Mouse (Mus musculus) right cerebral cortex, postnatal 36 days (tissue): ENCODE results near the gene Efcab11.
"Not testable (repeated sequence)": the region's sequence is repeated elsewhere in the genome, so short reads cannot be mapped to it uniquely, and the experiment has no call there.

Experiments
- DNase-seq, 2 experiments: peaks; one replicate each; pipeline ENCODE4 v3.0.0; 2022; ENCODE audit warnings: low spot score in 2 of 2, mixed read lengths in 1 of 2

Gene Efcab11

DNA sequence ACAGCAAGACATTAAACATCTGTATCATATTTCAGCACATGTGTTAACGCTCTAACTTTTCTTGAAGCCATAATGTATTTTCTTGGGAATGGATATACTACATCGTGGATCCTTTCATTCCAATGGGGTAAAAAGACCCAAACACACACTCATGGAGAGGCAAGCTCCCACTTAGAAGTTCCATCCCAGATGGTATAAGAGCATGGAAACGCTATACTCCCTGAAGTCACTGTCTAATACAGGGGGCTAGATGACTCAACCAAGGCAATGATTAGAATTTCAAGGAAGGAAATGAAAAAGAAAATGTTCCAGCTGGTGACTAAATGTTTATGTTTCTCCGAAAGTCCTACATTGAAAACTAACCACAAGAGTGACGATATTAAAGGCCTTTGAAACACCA lies 76.3 kb downstream of the Efcab11 start:
- no peak for DNase-seq

DNA sequence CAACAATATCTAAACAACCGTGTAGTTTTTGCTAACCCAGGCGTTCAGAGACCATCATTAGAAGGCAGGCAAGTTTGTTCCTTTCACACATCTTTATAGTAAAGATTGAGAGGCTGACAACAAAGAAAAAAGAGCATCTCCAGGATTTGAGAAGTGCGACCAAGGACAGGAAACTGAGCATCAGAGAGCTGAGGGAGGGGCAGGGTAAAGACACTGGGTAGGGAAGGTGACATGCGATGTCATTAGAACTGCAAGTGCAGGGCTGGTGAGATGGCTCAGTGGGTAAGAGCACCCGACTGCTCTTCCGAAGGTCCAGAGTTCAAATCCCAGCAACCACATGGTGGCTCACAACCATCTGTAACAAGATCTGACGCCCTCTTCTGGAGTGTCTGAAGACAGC lies 77.5 kb downstream of the Efcab11 start:
- not testable (repeated sequence) for DNase-seq

DNA sequence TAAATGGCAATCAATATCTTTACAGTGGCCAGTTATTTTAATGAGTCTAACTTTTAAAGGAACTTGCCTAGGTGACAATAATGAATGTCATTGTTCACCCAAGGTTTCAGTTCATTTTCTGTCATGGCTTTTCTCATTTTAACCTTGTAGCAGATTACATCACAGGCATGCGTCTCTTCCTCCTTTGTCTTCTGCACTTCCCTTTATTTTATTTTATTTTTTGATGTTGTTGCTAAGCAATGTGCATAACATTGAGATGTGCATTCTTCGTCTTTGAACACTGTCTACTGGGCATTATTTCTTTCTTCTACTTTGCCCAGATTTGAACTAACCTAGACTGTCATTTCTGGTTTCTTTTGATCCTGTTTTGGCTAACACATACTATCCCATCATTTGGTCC lies 88.3 kb downstream of the Efcab11 start:
- no peak for DNase-seq

DNA sequence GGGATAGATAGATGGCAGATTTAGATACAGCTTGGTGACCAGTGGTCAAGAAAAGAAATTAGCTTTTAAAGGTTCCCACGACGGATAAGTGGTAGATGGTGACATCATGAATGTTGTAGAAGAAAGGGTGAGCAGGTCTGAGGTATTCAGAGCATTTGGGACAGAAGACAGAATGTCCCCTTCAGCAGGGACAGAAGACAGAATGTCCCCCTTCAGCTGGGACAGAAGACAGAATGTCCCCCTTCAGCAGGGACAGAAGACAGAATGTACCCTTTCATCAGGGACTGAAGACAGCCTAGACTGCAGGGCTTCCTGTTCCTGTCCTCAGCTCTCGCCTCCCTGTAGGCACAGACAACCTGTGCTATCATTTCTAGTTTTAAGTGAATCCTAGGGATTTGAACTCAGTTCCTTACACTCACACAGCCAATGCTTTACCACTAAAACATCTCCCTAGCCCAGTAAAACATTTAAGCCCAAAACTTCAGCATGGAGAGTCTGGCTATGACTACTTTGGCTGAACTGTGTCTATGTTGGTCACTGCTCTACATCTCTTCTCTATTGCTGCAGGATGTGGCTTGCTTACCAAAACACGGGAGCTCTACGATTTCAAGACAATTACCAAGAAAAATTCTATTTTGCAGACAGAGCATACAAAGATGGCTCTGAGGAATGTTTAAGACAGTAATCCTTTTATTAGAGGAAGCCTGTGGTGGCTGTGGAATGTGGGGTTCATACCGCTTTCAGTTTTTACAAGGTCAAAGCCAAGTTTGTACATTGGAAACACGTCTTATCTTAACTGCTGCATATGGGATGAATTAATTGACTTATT lies 89.2 kb downstream of the Efcab11 start:
- no peak for DNase-seq

DNA sequence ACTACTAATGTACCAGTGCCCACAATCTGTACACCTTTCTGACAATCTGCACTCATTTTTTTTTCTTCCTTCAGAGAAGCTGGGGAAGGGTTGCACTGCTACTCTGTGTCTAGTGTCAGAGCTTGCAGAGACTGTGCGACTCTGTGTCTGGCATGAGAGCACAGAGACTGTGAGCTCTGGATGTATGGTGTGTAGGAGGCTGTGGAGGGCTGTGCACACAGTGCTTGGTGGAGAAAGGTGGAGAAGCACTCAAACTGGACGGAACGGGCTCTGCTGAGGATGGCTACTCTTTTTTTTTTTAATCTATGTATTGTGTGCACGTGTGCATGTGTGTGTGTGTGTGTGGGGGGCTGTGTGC lies 90.1 kb downstream of the Efcab11 start:
- no peak for DNase-seq

DNA sequence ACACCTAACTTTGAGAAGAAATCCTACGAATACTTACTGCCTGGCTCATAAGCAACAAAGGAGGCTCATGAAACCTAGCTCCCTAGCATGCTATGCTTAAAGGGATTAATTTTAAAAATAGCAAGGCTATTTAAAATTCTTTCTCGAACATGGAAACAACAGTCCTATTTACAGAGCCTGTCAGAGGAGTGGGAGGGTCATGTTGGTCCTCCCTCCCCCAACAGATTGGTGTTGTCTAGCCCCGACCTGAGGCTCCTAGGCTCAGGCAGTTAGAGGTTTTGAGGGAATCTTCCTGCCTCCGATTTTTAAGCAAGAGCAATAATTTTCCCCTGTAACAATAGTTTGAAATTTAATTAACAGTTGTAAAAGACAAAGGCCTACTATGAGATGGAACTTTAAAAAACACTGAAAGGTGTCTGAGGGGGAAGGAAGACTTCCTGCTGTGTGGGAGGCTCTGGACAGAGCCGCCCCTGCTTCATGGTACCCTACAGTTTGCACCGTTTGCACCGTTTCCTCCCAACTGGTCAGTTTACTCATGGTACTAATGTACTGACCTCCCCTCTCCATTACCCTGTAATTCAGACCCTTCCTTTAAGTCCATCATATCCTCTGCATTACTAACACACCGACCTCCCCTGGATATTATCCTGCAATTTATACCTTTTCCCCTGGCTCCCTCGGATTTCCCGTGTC lies 90.6 kb downstream of the Efcab11 start:
- no peak for DNase-seq

DNA sequence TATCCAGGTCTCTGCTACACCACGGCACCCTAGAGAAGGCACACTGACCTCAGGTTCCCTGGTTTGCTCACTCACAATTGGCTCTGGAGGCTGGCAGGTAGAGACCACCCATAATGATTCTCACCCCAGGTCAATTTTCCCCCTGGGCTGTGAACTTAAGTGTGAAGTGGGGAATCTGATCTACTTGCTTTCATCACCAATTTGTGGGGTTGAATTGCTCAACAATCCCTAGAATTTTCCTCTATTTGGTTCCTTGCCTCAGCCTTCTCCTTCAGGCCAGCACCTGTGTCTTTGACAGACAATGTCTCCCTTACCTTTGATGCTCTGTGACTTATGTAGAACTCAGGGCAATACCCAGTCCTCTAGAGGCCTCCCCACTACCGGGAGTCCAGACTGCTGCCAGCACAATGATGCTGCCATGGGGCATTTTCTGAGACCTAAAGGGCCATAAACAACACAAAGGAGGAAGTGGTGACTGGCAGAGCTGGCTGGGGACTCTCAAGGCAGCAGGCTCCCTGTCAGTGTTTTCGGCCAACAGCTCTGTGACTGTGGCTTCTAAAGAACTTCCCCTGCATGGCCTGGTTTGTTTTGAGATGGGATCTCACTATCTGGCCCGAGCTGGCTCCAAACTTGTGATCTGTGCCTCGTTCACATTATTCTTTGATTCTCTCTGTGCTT lies 94.8 kb downstream of the Efcab11 start:
- no peak for DNase-seq

DNA sequence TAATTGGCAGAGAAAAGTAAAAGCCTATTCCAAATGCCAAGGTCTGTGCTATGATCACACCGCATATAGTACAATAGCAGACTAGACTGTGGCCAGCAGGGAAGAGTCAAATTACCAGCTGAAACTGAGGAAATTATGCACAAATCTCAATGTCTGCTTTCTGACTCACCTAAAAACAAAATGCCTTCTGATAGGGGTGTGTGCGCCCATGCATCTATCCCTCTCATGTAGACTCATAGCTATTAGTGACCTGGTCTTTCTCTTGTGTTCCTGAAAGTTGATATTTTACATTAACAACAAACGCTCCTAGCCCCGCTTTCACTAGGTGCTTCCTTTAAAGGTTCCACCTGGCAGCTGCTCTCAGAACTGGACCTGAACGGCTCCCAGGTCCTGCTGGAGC lies 102.5 kb downstream of the Efcab11 start:
- DNase-seq: no peak

DNA sequence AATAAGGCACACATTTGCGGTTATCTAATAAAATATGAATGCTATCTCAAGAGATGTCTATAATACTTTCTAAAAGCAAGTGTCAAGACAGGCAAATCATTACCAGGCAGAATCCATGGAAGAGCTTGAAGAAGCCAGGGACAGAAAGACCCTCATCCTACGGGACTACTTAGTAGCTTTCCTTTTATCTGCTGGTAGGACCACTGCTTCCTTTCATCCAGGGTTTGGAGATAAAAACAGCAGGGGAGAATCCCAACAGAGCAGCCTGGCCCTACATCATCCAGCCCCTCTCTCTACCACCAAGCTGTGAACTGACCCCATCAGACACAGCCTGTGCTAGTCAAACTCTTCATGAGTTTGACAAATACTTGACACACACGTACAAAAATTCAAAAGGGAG lies 103.8 kb downstream of the Efcab11 start:
- DNase-seq: no peak

DNA sequence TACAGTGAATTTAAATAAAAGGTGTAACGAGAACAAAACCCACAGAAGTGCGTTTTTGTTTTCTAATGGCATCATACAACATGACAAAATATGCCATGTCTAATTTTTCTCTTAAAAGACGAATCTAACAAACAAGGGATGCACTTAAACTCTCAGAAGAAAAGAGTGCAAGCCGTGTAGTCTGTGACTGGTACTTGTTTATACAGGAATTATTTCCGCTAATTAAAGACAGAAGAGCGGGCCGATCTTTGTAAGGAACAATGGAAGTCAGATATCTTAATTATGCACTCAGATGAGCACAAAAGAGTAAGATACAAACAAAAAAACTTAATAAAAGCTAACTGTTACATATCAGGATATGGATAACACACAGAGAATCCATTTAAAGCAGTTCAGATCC lies 104.3 kb downstream of the Efcab11 start:
- no peak for DNase-seq

DNA sequence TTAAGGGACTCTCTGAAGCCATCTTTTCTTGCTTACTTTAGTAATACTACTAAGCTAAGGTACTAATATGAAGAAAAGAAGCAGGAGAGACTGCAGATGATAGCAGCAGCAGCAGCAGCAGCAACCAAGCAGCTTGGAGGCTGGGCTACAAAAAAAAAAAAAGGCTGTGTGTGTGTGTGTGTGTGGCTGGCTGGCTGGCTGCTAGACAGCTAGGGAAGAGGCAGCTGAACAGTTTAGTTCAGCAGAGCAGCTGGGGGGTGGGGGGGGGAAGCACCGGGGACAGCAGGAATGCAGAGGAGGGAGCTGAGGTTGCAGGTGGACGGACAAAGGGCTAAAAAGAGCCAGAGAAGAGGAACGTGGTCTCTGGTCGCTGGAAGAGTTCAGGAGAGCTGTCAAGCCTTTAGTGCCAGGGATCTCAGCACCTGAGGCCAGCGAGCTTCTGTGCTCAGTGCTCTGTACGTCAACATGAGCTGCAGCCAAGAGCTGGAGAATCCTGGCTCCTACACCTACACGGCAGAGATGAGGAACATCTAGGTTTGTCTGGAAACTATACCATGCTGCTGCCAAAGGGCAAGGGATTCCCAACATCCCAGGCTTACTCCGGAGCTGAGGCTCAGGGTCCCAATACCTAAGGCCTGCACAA lies 107.6 kb downstream of the Efcab11 start:
- no peak for DNase-seq

DNA sequence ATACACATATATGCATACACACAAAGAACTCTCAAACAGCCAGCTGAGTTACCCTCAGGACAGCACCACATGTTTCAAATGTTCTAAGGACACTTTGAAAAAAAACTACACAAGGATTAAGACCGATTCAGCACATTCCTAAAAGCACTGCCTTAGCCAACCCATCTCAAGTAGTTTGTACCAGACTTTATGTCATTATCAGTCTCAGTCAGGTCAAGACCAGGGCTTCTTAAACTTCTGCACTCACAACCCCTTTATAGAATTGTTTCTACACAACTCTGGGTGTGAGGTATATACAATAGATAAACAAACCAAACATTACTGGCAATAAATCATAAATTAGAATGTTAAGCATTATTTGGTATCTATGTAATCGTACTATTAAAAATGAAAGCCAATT lies 109.4 kb downstream of the Efcab11 start:
- no peak for DNase-seq

DNA sequence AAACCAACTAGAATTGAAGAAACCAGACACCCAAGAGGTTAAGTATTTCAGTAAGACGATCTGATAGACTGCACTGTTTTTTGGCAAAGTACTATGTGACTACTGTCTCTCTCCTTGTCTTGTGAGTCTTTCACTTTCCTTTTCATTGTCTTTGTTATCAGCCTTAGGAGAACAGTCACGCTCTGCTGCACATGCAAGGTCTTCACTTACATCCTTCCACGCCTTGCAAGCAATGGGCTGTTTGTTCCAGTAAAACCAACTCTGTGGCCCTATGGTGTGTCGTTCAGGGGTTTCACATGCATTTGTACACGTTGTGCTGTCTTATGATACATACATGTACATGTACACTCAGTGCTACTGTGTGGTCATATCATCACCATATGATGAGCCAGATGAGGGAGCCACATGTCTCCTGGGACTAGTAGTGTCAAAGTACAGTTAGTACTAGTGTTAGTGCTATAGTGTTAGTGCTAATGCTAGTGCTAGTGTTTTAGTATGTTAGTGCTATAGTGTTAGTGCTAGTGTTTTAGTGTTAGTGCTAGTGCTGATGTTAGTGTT lies 110.5 kb downstream of the Efcab11 start:
- no peak for DNase-seq

DNA sequence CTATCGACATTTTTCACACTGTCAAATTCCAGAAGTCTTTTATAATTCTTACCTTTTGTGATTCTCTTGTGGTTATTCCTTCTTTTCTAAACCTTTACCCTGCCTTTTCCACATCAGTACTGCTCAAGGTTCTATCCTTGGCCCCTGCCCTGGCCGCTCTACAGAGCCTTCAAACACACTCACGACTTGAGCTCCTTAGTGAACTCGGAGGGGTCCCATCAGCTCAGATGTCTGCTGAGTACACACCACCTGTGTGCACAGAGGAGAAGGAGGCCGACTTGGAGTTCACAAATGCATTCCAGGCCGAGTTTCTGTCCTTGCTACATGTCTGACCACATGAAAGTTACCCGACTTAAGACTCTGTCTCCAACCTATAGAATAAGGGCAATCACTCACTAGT lies 113.2 kb downstream of the Efcab11 start:
- no peak for DNase-seq

DNA sequence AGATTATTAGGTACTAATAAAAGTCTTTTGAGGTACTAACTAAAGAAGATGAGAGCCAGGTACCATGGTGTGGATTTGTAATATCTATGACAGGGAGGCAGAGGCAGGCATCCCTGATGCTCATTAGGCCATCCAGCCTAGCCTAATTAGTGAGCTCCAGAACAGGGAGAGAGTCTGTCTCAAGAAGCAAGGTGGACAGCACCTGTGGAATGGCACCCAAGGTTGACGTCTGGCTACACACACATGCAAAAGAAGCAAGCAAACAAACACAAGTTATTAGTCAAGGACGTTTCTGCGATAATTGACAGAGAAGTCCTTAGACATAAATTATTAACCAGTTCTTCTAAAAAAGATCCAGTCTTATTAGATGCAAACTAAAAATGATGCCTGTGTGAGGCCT lies 114.6 kb downstream of the Efcab11 start:
- DNase-seq: no peak

DNA sequence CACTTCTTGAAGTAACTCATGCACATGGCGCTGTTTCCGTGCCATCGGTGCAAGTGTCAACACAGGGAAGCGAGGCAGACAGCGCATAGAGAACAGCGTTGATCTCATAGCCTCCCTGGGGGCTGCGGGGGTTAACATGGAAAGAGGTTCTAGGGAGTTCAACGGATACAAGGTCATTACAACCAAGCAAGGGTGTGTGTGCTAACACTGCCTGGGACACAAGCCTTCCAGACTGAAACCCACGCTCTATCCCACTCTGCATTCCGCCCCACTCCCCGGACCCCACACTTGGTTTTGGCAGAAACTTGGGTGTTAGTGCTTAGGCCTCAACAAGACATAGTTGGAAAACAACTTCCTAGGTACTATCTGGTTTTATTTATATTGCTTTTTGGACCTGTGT lies 116.5 kb downstream of the Efcab11 start:
- DNase-seq: no peak

DNA sequence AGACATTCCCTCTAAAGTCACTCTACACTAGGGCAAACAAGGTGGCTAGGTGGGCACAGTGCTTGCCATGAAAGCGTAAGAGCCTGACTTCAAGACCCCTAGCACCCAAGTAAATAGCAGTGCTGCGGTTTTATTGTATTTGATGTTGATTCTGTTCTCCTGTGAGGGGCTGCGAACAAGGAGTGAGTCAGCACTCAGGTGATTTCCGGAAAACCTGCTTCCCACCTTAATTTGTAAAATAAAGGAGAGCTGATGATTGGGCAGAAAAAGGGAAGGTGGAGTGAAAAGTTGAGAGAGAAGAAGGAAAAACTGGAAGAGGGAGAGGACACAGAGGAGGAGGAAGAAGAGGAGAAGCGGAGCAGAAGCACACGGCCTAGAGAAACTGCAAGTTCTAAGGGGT lies 118.3 kb downstream of the Efcab11 start:
- DNase-seq: no peak

DNA sequence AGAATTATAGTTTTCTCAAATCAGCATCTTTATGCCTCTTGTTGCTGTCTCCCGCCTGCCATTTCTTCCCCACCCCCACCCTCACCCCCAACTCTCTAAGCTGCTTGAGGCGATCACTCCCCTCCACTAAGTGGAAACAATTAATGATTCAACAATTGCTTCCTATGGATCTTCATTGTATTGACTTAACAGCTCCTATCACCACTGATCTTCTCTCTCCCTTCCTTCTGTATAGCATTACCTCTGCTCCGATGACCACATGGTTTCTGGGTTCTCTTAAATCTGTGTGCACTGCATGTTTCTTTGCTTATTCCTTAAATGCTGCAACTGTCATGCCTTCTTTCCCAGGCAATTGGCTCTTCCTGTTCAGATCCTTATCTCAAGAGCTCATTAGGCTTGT lies 120.2 kb downstream of the Efcab11 start:
- DNase-seq: no peak

DNA sequence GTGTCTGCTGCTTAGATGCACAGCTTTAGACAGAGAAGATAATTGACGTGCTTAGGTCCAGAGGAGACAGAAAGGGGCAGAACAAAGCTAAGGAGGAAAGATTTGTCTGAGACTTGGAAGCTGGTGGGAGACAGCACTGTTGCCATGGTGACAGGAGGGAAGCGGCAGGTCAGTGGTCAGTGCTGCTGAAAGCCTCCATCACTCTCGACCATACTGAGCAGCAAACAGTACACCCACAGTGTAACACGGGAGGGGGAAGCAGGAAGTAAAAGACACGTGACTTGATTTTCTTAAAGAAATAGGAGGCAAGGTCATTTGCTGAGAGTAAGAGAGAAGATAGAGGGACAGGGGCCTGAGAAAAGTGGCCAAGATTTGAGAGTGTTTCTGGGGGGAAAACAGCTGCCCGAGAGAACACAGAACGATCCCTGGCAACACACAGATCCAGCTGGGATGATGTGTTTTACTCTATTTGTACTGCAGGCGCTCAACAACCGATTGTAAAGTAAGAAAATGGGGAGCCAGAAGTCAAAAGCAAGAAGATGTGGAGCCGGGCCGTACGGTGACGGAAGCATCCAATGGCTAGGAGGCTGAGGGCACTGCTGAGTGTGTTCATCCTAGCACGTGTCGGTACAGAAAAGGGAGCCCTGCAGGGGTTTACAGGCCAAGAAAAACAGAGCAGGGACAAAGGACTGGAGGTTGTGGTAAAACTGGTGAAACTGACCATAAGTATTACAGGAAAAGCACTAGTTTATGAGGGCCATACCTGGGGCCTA lies 126.3 kb downstream of the Efcab11 start:
- DNase-seq: no peak

DNA sequence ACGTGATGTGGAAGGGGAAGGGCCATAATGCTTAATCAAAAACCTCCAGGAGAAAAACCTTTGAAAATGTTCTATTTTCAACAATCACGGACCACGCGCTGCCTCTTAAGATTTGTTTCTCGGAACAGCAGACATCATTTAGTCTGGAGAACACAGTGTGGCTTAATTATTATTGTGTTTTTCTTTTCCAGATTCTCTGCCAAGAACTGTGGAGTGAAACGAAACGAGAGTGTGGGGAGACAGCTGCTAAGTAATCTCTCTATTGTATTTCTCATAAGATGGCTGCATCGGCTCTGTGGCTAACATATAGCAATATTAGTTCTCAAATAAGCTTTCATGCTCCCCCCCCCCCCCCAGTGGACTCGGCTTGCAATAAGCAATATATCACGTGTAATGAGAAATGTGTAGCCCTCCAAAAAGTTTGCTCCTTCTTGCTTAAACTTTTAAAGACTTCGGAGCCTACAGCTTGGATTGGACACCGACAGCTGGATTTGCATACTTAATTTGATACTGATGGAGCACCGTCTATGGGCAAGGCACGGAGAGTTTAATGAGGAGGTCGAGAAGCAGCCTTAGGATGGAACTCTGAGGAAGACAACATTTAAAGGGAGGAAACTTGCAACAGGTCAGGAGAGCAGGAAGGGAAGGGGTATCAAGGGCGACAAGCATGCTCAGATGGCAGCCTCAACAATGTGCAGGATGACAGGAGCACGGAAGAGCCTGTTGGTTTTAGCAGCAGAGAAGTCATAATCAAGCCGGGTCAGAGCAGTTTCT lies 127.1 kb downstream of the Efcab11 start:
- no peak for DNase-seq

DNA sequence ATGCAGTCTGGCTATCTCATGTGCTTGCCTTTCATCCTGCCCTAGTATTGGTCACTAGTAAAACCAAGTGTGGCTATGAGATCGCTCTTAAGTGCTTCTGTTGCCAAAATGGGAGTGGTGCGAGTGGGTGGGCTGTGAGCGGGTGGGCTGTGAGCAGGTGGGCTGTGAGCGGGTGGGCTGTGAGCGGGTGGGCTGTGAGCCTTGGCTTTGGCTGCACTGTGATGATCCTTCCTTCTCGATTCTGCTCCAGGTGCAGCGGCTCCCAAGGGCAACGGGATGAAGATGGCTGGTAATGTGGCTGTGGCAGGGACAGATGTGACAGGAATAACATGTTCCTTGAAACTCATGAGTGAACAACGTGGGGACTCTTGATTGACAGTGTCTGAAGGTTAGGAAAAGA lies 128.0 kb downstream of the Efcab11 start:
- DNase-seq: no peak
